Mouse (Mus musculus): ENCODE data around the gene Scel. TPM values are rescaled to one million over a fixed set of nuclear protein-coding genes. Genes with fewer than 3 reads are reported as not detected.

Gene Scel
- polyA plus RNA-seq, 1 experiment from 2014 or later = 0.09 TPM

- Histone ChIP-seq H3K4me3 (no peak overlapping the region), H3K27ac (no peak overlapping the region), H3K9me3 (no peaks in the 10 kb centered on the region), H3K27me3 (ENCODE audit: poor library complexity, severe bottlenecking) (no peaks in the 10 kb centered on the region), H3K36me3 (replicated peaks) (no peaks in the 10 kb centered on the region), H3K4me1 (peaks cover 4% of the 10 kb centered on the region; the same call in 1 of the 2 replicates)
- DNase-seq (ENCODE audit: extremely low spot score, low spot score) = no peak
- 79% methylated on average over 10 of the region's 10 CpGs for WGBS
Observed at GRCm38 (mm10) chr14:103550921-103551320, 37.8 kb downstream of the Scel start.

GRCm38 (mm10) chr14:103551921-103552320 lies 38.8 kb downstream of the Scel start:
- Histone ChIP-seq H3K27ac (no peak overlapping the region), H3K36me3 (replicated peaks) (no peaks in the 10 kb centered on the region), H3K4me3 (no peak overlapping the region), H3K4me1 (peaks cover 4% of the 10 kb centered on the region; the same call in 1 of the 2 replicates), H3K27me3 (ENCODE audit: poor library complexity, severe bottlenecking) (no peaks in the 10 kb centered on the region), H3K9me3 (no peaks in the 10 kb centered on the region)
- DNase-seq (ENCODE audit: extremely low spot score, low spot score) = no peak
- 90% methylated on average over 4 of the region's 4 CpGs for WGBS

- Histone ChIP-seq H3K27ac (no peak overlapping the region), H3K9me3 (no peaks in the 10 kb centered on the region), H3K4me1 (peaks cover 4% of the 10 kb centered on the region; the same call in 1 of the 2 replicates), H3K36me3 (replicated peaks) (no peaks in the 10 kb centered on the region), H3K27me3 (ENCODE audit: poor library complexity, severe bottlenecking) (no peaks in the 10 kb centered on the region), H3K4me3 (no peak overlapping the region)
- no peak for DNase-seq (ENCODE audit: extremely low spot score, low spot score)
- WGBS = 94% methylated on average over 4 of the region's 4 CpGs
Observed at GRCm38 (mm10) chr14:103552379-103552778, 39.2 kb downstream of the Scel start.

GRCm38 (mm10) chr14:103556609-103557008 lies 43.5 kb downstream of the Scel start:
- Histone ChIP-seq H3K4me1 (peaks cover 4% of the 10 kb centered on the region; the same call in 1 of the 2 replicates), H3K4me3 (no peak overlapping the region), H3K27ac (no peak overlapping the region), H3K36me3 (replicated peaks) (no peaks in the 10 kb centered on the region), H3K27me3 (ENCODE audit: poor library complexity, severe bottlenecking) (no peaks in the 10 kb centered on the region), H3K9me3 (no peaks in the 10 kb centered on the region)
- WGBS = 57% methylated on average over 5 of the region's 5 CpGs
- no peak for DNase-seq (ENCODE audit: extremely low spot score, low spot score)

GRCm38 (mm10) chr14:103561383-103562096 lies 48.4 kb downstream of the Scel start:
- Histone ChIP-seq H3K4me3 (no peak overlapping the region), H3K9me3 (no peaks in the 10 kb centered on the region), H3K36me3 (replicated peaks) (no peaks in the 10 kb centered on the region), H3K4me1 (peaks cover 4% of the 10 kb centered on the region; the same call in 1 of the 2 replicates), H3K27ac (no peak overlapping the region), H3K27me3 (ENCODE audit: poor library complexity, severe bottlenecking) (no peaks in the 10 kb centered on the region)
- no peak for DNase-seq (ENCODE audit: extremely low spot score, low spot score)
- WGBS = 86% methylated on average over 8 of the region's 8 CpGs

GRCm38 (mm10) chr14:103567957-103568356 lies 54.8 kb downstream of the Scel start:
- no peak for DNase-seq (ENCODE audit: extremely low spot score, low spot score)
- Histone ChIP-seq H3K27ac (no peak overlapping the region), H3K9me3 (no peaks in the 10 kb centered on the region), H3K27me3 (ENCODE audit: poor library complexity, severe bottlenecking) (no peaks in the 10 kb centered on the region), H3K36me3 (replicated peaks) (no peaks in the 10 kb centered on the region), H3K4me1 (peaks cover 2% of the 10 kb centered on the region; the same call in 1 of the 2 replicates), H3K4me3 (no peak overlapping the region)
- WGBS = 63% methylated on average over 1 of the region's 1 CpGs

GRCm38 (mm10) chr14:103568433-103568832 lies 55.3 kb downstream of the Scel start:
- WGBS = 90% methylated on average over 2 of the region's 2 CpGs
- Histone ChIP-seq H3K4me1 (no peaks in the 10 kb centered on the region), H3K27me3 (ENCODE audit: poor library complexity, severe bottlenecking) (no peaks in the 10 kb centered on the region), H3K4me3 (no peak overlapping the region), H3K27ac (no peak overlapping the region), H3K9me3 (no peaks in the 10 kb centered on the region), H3K36me3 (replicated peaks) (no peaks in the 10 kb centered on the region)
- DNase-seq (ENCODE audit: extremely low spot score, low spot score) = no peak

- Histone ChIP-seq H3K9me3 (no peaks in the 10 kb centered on the region), H3K27ac (no peak overlapping the region), H3K4me1 (no peaks in the 10 kb centered on the region), H3K36me3 (replicated peaks) (no peaks in the 10 kb centered on the region), H3K4me3 (no peak overlapping the region), H3K27me3 (ENCODE audit: poor library complexity, severe bottlenecking) (no peaks in the 10 kb centered on the region)
- DNase-seq (ENCODE audit: extremely low spot score, low spot score) = no peak
- 91% methylated on average over 13 of the region's 13 CpGs for WGBS
Observed at GRCm38 (mm10) chr14:103571598-103572320, 58.6 kb downstream of the Scel start.

- no peaks in the 10 kb centered on the region for H3K9me3 ChIP-seq
- H3K4me3 ChIP-seq = no peak overlapping the region
- no peaks in the 10 kb centered on the region for H3K4me1 ChIP-seq
- no peak overlapping the region for H3K27ac ChIP-seq
- 93% methylated on average over 7 of the region's 7 CpGs for WGBS
- no peaks in the 10 kb centered on the region for H3K27me3 ChIP-seq (ENCODE audit: poor library complexity, severe bottlenecking)
- H3K36me3 ChIP-seq (replicated peaks) = no peaks in the 10 kb centered on the region
- no peak for DNase-seq (ENCODE audit: extremely low spot score, low spot score)
Observed at GRCm38 (mm10) chr14:103575854-103576253, 62.7 kb downstream of the Scel start.

GRCm38 (mm10) chr14:103577011-103577410 lies 63.9 kb downstream of the Scel start:
- Histone ChIP-seq H3K27me3 (ENCODE audit: poor library complexity, severe bottlenecking) (no peaks in the 10 kb centered on the region), H3K4me3 (no peak overlapping the region), H3K9me3 (no peaks in the 10 kb centered on the region), H3K27ac (no peak overlapping the region), H3K36me3 (replicated peaks) (no peaks in the 10 kb centered on the region), H3K4me1 (no peaks in the 10 kb centered on the region)
- DNase-seq (ENCODE audit: extremely low spot score, low spot score) = no peak

- H3K4me1 ChIP-seq = peaks cover 11% of the 10 kb centered on the region
- whole genome bisulfite sequencing = 79% methylated on average over 4 of the region's 4 CpGs
- H3K36me3 ChIP-seq (replicated peaks) = no peaks in the 10 kb centered on the region
- DNase-seq (ENCODE audit: extremely low spot score, low spot score) = no peak
- no peaks in the 10 kb centered on the region for H3K9me3 ChIP-seq
- no peak overlapping the region for H3K4me3 ChIP-seq
- H3K27me3 ChIP-seq (ENCODE audit: poor library complexity, severe bottlenecking) = no peaks in the 10 kb centered on the region
- no peak overlapping the region for H3K27ac ChIP-seq
Observed at GRCm38 (mm10) chr14:103586662-103587061, 73.5 kb downstream of the Scel start.

GRCm38 (mm10) chr14:103587208-103587900 lies 74.2 kb downstream of the Scel start:
- Histone ChIP-seq H3K27ac (no peak overlapping the region), H3K4me3 (no peak overlapping the region), H3K27me3 (ENCODE audit: poor library complexity, severe bottlenecking) (no peaks in the 10 kb centered on the region), H3K36me3 (replicated peaks) (no peaks in the 10 kb centered on the region), H3K4me1 (peaks cover 11% of the 10 kb centered on the region), H3K9me3 (no peaks in the 10 kb centered on the region)
- 64% methylated on average over 10 of the region's 10 CpGs for WGBS
- DNase-seq (ENCODE audit: extremely low spot score, low spot score) = no peak

GRCm38 (mm10) chr14:103589819-103590218 lies 76.7 kb downstream of the Scel start:
- WGBS = 85% methylated on average over 7 of the region's 7 CpGs
- H3K9me3 ChIP-seq = no peaks in the 10 kb centered on the region
- peaks cover 11% of the 10 kb centered on the region for H3K4me1 ChIP-seq
- H3K4me3 ChIP-seq = no peak overlapping the region
- no peaks in the 10 kb centered on the region for H3K36me3 ChIP-seq (replicated peaks)
- no peak overlapping the region for H3K27ac ChIP-seq
- DNase-seq (ENCODE audit: extremely low spot score, low spot score) = no peak
- H3K27me3 ChIP-seq (ENCODE audit: poor library complexity, severe bottlenecking) = no peaks in the 10 kb centered on the region

All from forebrain, embryonic 10.5 days (tissue).